Mouse (Mus musculus): Measurements from ENCODE around the gene Ccdc30. TPM values are rescaled to one million over a fixed set of nuclear protein-coding genes. Genes with fewer than 3 reads are reported as not detected.
"Not testable (repeated sequence)": the region's sequence is repeated elsewhere in the genome, so short reads cannot be mapped to it uniquely, and the experiment has no call there.

The Ccdc30 gene
- total and polyA plus RNA-seq, 3 experiments: 0.60 TPM; not detected in 2

GRCm38 (mm10) chr4:119294415-119295133 is 120.7 kb downstream of the Ccdc30 start, which contains the start of gene Ybx1:
Gene Ybx1, minus strand, starts transcription at chr4:119294604.
- TF ChIP-seq GATA2 (IDR thresholded peaks at IDR 0.05; ENCODE audit: borderline replicate concordance, low read depth, low read length) (no peak), GATA1 (IDR thresholded peaks at IDR 0.05; ENCODE audit: borderline replicate concordance, low read length) (no peak), POLR2AphosphoS5 (IDR thresholded peaks at IDR 0.05; ENCODE audit: insufficient replicate concordance, low read depth, low read length) (no peak), TAL1 (conservative IDR thresholded peaks at IDR 0.05; ENCODE audit: low read depth, low read length) (no peak), CTCF (IDR thresholded peaks at IDR 0.05; ENCODE audit: low read depth, low read length) (no peak)
- peak within 1 kb of the TSS; percentile 85 for H3K4me3 ChIP-seq (ENCODE audit: low read depth, low read length)
- H3K27me3 ChIP-seq (ENCODE audit: insufficient read depth, low read length): no peaks in the 10 kb centered on the region
- peak; percentile 95 for DNase-seq (ENCODE audit: low spot score)
- no peaks in the 10 kb centered on the region for H3K9me3 ChIP-seq (replicated peaks)
- H3K36me3 ChIP-seq (replicated peaks): peaks cover 44% of the 10 kb centered on the region
- peaks cover 26% of the 10 kb centered on the region for H3K4me1 ChIP-seq (ENCODE audit: insufficient read depth, low read depth, low read length)
- ATAC-seq (ENCODE audit: extremely low read depth, insufficient number of reproducible peaks, low FRiP score, poor library complexity, severe bottlenecking): peak; percentile 97

GRCm38 (mm10) chr4:119293574-119294258 is 121.6 kb downstream of the Ccdc30 start:
- DNase-seq (ENCODE audit: low spot score) (peak; percentile 54), ATAC-seq (ENCODE audit: extremely low read depth, insufficient number of reproducible peaks, low FRiP score, poor library complexity, severe bottlenecking) (no peak)
- Histone ChIP-seq H3K9me3 (replicated peaks) (no peaks in the 10 kb centered on the region), H3K4me1 (ENCODE audit: insufficient read depth, low read depth, low read length) (peaks cover 30% of the 10 kb centered on the region), H3K4me3 (ENCODE audit: low read depth, low read length) (peak overlapping the region; percentile 85), H3K27me3 (ENCODE audit: insufficient read depth, low read length) (no peaks in the 10 kb centered on the region), H3K36me3 (replicated peaks) (peaks cover 45% of the 10 kb centered on the region)
- TF ChIP-seq CTCF (IDR thresholded peaks at IDR 0.05; ENCODE audit: low read depth, low read length): no peak
- TF ChIP-seq POLR2AphosphoS5 (IDR thresholded peaks at IDR 0.05; ENCODE audit: insufficient replicate concordance, low read depth, low read length): no peak
- no peak for TF ChIP-seq TAL1 (conservative IDR thresholded peaks at IDR 0.05; ENCODE audit: low read depth, low read length)
- TF ChIP-seq GATA1 (IDR thresholded peaks at IDR 0.05; ENCODE audit: borderline replicate concordance, low read length): no peak
- TF ChIP-seq GATA2 (IDR thresholded peaks at IDR 0.05; ENCODE audit: borderline replicate concordance, low read depth, low read length): no peak

GRCm38 (mm10) chr4:119292771-119293573 is 122.3 kb downstream of the Ccdc30 start:
- Histone ChIP-seq H3K4me3 (ENCODE audit: low read depth, low read length) (peak overlapping the region; percentile 85), H3K4me1 (ENCODE audit: insufficient read depth, low read depth, low read length) (peaks cover 36% of the 10 kb centered on the region), H3K9me3 (replicated peaks) (no peaks in the 10 kb centered on the region), H3K27me3 (ENCODE audit: insufficient read depth, low read length) (no peaks in the 10 kb centered on the region), H3K36me3 (replicated peaks) (peaks cover 51% of the 10 kb centered on the region)
- TF ChIP-seq GATA1 (IDR thresholded peaks at IDR 0.05; ENCODE audit: borderline replicate concordance, low read length): no peak
- TF ChIP-seq POLR2AphosphoS5 (IDR thresholded peaks at IDR 0.05; ENCODE audit: insufficient replicate concordance, low read depth, low read length): 0 out of 2 replicates have a peak, but pooled peaks have one; percentile 58
- DNase-seq (ENCODE audit: low spot score): peak; percentile 45
- no peak for ATAC-seq (ENCODE audit: extremely low read depth, insufficient number of reproducible peaks, low FRiP score, poor library complexity, severe bottlenecking)

- Histone ChIP-seq H3K4me3 (ENCODE audit: low read depth, low read length) (peak overlapping the region; percentile 85), H3K27me3 (ENCODE audit: insufficient read depth, low read length) (no peaks in the 10 kb centered on the region), H3K4me1 (ENCODE audit: insufficient read depth, low read depth, low read length) (peaks cover 47% of the 10 kb centered on the region), H3K9me3 (replicated peaks) (no peaks in the 10 kb centered on the region), H3K36me3 (replicated peaks) (peaks cover 61% of the 10 kb centered on the region)
- no peak for TF ChIP-seq POLR2AphosphoS5 (IDR thresholded peaks at IDR 0.05; ENCODE audit: insufficient replicate concordance, low read depth, low read length)
- no peak for TF ChIP-seq CTCF (IDR thresholded peaks at IDR 0.05; ENCODE audit: low read depth, low read length)
- TF ChIP-seq TAL1 (conservative IDR thresholded peaks at IDR 0.05; ENCODE audit: low read depth, low read length): no peak
- TF ChIP-seq GATA2 (IDR thresholded peaks at IDR 0.05; ENCODE audit: borderline replicate concordance, low read depth, low read length): no peak
- no peak for TF ChIP-seq GATA1 (IDR thresholded peaks at IDR 0.05; ENCODE audit: borderline replicate concordance, low read length)
- DNase-seq (ENCODE audit: low spot score): no peak
- no peak for ATAC-seq (ENCODE audit: extremely low read depth, insufficient number of reproducible peaks, low FRiP score, poor library complexity, severe bottlenecking)
Observed at GRCm38 (mm10) chr4:119291921-119292320, 123.4 kb downstream of the Ccdc30 start.

GRCm38 (mm10) chr4:119285336-119285735 is 130.0 kb downstream of the Ccdc30 start:
- peaks cover 71% of the 10 kb centered on the region for H3K4me1 ChIP-seq (ENCODE audit: insufficient read depth, low read depth, low read length)
- H3K9me3 ChIP-seq (replicated peaks): no peaks in the 10 kb centered on the region
- H3K36me3 ChIP-seq (replicated peaks): peaks cover 93% of the 10 kb centered on the region
- ATAC-seq (ENCODE audit: extremely low read depth, insufficient number of reproducible peaks, low FRiP score, poor library complexity, severe bottlenecking) (no peak), DNase-seq (ENCODE audit: low spot score) (no peak)
- no peak overlapping the region for H3K4me3 ChIP-seq (ENCODE audit: low read depth, low read length)
- no peak for TF ChIP-seq GATA2 (IDR thresholded peaks at IDR 0.05; ENCODE audit: borderline replicate concordance, low read depth, low read length)
- TF ChIP-seq CTCF (IDR thresholded peaks at IDR 0.05; ENCODE audit: low read depth, low read length): no peak
- no peak for TF ChIP-seq TAL1 (conservative IDR thresholded peaks at IDR 0.05; ENCODE audit: low read depth, low read length)
- TF ChIP-seq POLR2AphosphoS5 (IDR thresholded peaks at IDR 0.05; ENCODE audit: insufficient replicate concordance, low read depth, low read length): no peak
- TF ChIP-seq GATA1 (IDR thresholded peaks at IDR 0.05; ENCODE audit: borderline replicate concordance, low read length): no peak
- H3K27me3 ChIP-seq (ENCODE audit: insufficient read depth, low read length): no peaks in the 10 kb centered on the region

DNA sequence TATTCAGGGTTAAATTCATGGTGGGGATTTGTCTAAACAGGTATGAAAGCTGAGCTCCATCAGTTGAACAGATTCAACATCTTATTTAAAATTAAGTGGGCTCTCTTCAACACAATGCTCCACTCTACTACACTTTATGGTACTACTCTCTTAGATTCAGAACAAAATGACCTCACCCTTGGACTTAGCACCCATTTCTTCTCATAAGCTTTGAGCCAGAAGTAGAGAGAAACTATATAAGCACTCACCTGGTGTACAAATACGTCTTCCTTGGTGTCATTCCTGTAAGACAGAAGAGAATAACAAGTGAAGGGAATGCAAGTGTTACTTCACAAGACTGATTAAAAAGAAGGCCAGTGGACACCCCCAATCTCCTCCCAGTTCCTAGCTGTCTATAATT is 130.5 kb downstream of the Ccdc30 start:
- Histone ChIP-seq H3K36me3 (replicated peaks) (peaks cover 93% of the 10 kb centered on the region), H3K27me3 (ENCODE audit: insufficient read depth, low read length) (no peaks in the 10 kb centered on the region), H3K4me3 (ENCODE audit: low read depth, low read length) (no peak overlapping the region), H3K9me3 (replicated peaks) (no peaks in the 10 kb centered on the region), H3K4me1 (ENCODE audit: insufficient read depth, low read depth, low read length) (peaks cover 69% of the 10 kb centered on the region)
- no peak for DNase-seq (ENCODE audit: low spot score)
- ATAC-seq (ENCODE audit: extremely low read depth, insufficient number of reproducible peaks, low FRiP score, poor library complexity, severe bottlenecking): no peak
- no peak for TF ChIP-seq GATA1 (IDR thresholded peaks at IDR 0.05; ENCODE audit: borderline replicate concordance, low read length)
- no peak for TF ChIP-seq CTCF (IDR thresholded peaks at IDR 0.05; ENCODE audit: low read depth, low read length)
- TF ChIP-seq POLR2AphosphoS5 (IDR thresholded peaks at IDR 0.05; ENCODE audit: insufficient replicate concordance, low read depth, low read length): no peak
- no peak for TF ChIP-seq TAL1 (conservative IDR thresholded peaks at IDR 0.05; ENCODE audit: low read depth, low read length)
- no peak for TF ChIP-seq GATA2 (IDR thresholded peaks at IDR 0.05; ENCODE audit: borderline replicate concordance, low read depth, low read length)

DNA sequence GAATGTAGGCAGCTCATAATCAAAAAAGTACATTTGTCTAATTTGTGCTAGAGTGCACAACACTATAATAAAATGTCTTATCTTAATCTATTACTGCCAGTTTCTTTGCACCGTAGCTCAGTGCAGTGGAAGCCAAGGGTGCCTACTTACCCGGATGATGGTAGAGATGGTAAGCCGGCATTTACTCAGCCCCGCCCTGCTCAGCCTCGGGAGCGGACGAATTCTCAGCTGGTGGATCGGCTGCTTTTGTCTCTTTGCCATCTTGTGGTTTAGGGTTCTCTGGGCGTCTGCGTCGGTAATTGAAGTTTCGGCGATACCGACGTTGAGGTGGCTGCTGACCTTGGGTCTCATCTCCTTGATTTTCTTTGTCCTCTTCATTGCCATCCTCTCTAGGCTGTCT is 136.5 kb downstream of the Ccdc30 start:
- not testable (repeated sequence) for H3K4me3 ChIP-seq (ENCODE audit: low read depth, low read length); H3K9me3 ChIP-seq (replicated peaks); H3K27me3 ChIP-seq (ENCODE audit: insufficient read depth, low read length); ATAC-seq (ENCODE audit: extremely low read depth, insufficient number of reproducible peaks, low FRiP score, poor library complexity, severe bottlenecking); DNase-seq (ENCODE audit: low spot score)
- Histone ChIP-seq H3K4me1 (ENCODE audit: insufficient read depth, low read depth, low read length) (peaks cover 44% of the 10 kb centered on the region), H3K36me3 (replicated peaks) (peaks cover 95% of the 10 kb centered on the region)
